Mouse (Mus musculus) neural tube, embryonic 13.5 days (tissue): ENCODE data around the gene Snapc4. TPM values are rescaled to one million over a fixed set of nuclear protein-coding genes. Genes with fewer than 3 reads are reported as not detected.
A peak's percentile ranks its signal among the peaks of the same experiment; 100 is the strongest.

Experiments
- ATAC-seq: fragments of 200-750 bp; cut with Nextera tagmentation; 2 replicates; pipeline ENCODE4 v1.8.0; 2017; ENCODE audit warnings: low read depth, mild to moderate bottlenecking, moderate TSS enrichment, moderate library complexity
- H3K27ac ChIP-seq: fragments of 300-500 bp; sonication (generic); replicated peaks from 2 replicates; pipeline ENCODE4 v1.5.1; 2015; ENCODE audit warnings: moderate library complexity, mild to moderate bottlenecking, inconsistent platforms
- H3K27me3 ChIP-seq: fragments of 300-500 bp; sonication (generic); 2 replicates; pipeline ENCODE4 v1.6.1; 2015; ENCODE audit warnings: mild to moderate bottlenecking, inconsistent platforms
- H3K36me3 ChIP-seq: fragments of 300-500 bp; sonication (generic); 2 replicates; pipeline ENCODE4 v1.6.1; 2015; ENCODE audit warnings: mild to moderate bottlenecking, inconsistent platforms
- H3K4me1 ChIP-seq: fragments of 300-500 bp; sonication (generic); replicated peaks from 2 replicates; pipeline ENCODE4 v1.6.1; 2015; ENCODE audit warnings: inconsistent platforms
- H3K4me2 ChIP-seq: fragments of 300-500 bp; sonication (generic); 2 replicates; pipeline ENCODE4 v1.6.1; 2015; ENCODE audit warnings: inconsistent platforms, mild to moderate bottlenecking, moderate library complexity
- H3K4me3 ChIP-seq: fragments of 300-500 bp; sonication (generic); 2 replicates; pipeline ENCODE4 v1.5.1; 2015; ENCODE audit warnings: mild to moderate bottlenecking, inconsistent platforms
- H3K9ac ChIP-seq: fragments of 300-500 bp; sonication (generic); 2 replicates; pipeline ENCODE4 v1.6.1; 2015; ENCODE audit warnings: moderate library complexity, mild to moderate bottlenecking, inconsistent platforms
- H3K9me3 ChIP-seq: fragments of 300-500 bp; sonication (generic); 2 replicates; pipeline ENCODE4 v1.6.1; 2016; ENCODE audit warnings: inconsistent platforms
- WGBS: fragments of 180-500 bp; shearing (Covaris S2); methylation state at CpG from one replicate; pipeline ENCODE4 v1.1.7; 2015; 5-methylcytosine and 5-hydroxymethylcytosine counted together
- polyA plus RNA-seq: library from polyadenylated mRNA; unstranded; fragments of >200 nt; fragmentation: Nextera tagmentation; extraction: Ambion mirVana; gene quantifications from 2 replicates; pipeline ENCODE4 v1.2.1, GENCODE M21; 2015

Gene Snapc4
- polyA plus RNA-seq, 1 experiment from 2014 or later: 25.4 TPM

DNA sequence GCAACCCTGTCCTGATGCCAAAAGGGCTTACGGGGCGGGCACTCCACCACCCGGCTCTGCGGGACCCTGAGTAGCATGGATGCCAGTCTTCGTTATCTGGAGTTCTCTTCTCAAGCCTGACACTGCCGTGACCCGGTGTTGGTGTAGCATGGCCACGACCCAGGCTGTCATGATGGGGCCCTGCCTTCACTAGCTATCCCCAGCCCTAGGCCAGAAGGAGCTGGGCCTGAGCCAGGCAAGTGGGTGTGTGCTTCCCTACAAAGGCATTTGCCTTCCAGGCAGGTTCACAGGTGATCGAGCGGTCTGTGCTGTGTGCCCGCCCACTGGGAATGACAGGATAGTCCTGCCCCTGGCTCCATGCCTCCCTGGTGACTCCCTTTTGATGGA lies 64.5 kb downstream of the Snapc4 start:
- peak; percentile 54 for ATAC-seq
- Histone ChIP-seq H3K4me1 (peaks cover 60% of the 10 kb centered on the region), H3K36me3 (no peaks in the 10 kb centered on the region), H3K27ac (peak overlapping the region; percentile 98), H3K4me3 (peak overlapping the region; percentile 95), H3K9me3 (no peaks in the 10 kb centered on the region), H3K27me3 (no peaks in the 10 kb centered on the region), H3K4me2 (peak overlapping the region; percentile 99), H3K9ac (peak overlapping the region; percentile 94)
- 2% methylated on average over 11 of the region's 11 CpGs for WGBS

DNA sequence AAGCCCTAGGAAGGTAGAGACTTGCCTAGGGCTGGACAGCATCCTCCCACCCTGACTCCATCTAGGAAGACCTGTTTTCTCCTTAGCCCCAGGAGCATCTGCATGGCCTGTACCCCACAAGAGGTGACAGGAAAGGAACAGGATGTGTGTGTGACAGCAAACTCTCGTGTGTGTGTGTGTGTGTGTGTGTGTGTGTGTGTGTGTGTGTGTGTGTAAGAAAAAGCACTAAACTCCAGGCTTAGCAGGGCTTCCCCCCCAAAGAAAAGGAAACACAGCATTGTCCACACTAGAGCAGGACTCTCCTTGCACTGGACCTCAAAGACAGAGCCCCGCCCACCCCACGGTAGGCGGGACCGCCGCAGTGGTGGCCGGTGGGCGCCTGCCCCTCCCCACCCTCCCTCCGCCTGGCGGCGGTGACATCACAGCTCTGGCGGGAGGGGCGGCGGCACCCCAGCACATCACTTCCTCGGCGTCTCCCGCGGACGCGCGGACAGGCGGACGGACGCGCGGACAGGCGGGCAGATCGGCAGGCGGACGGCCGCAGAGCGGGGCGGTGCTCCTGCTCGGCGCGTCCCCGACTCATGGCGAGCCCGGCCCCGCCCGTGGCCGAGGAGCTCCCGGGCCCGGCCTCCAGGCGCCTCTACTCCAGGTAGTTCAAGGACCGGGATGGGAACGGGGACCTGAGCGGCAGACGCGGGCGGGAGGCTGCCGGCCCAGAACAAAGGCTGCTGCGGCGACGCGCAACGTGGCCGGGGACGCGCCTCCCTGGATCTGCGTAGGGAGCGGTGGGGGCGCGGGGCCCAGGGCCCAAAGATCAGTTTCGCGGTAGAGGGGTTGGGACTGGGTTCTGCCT lies 65.2 kb downstream of the Snapc4 start, which contains the start of gene Gpsm1:
TSS of gene Gpsm1 (plus strand) at position 444 of the 853 bp plus-strand sequence.
- no peaks in the 10 kb centered on the region for H3K27me3 ChIP-seq
- H3K9ac ChIP-seq: peak within 1 kb of the TSS; percentile 94
- H3K4me1 ChIP-seq: peaks cover 54% of the 10 kb centered on the region
- H3K27ac ChIP-seq: peak within 1 kb of the TSS; percentile 98
- peak within 1 kb of the TSS; percentile 99 for H3K4me2 ChIP-seq
- no peaks in the 10 kb centered on the region for H3K9me3 ChIP-seq
- ATAC-seq: peak; percentile 86
- H3K36me3 ChIP-seq: no peaks in the 10 kb centered on the region
- peak within 1 kb of the TSS; percentile 95 for H3K4me3 ChIP-seq
- WGBS: under 1% methylated on average over 64 of the region's 66 CpGs

DNA sequence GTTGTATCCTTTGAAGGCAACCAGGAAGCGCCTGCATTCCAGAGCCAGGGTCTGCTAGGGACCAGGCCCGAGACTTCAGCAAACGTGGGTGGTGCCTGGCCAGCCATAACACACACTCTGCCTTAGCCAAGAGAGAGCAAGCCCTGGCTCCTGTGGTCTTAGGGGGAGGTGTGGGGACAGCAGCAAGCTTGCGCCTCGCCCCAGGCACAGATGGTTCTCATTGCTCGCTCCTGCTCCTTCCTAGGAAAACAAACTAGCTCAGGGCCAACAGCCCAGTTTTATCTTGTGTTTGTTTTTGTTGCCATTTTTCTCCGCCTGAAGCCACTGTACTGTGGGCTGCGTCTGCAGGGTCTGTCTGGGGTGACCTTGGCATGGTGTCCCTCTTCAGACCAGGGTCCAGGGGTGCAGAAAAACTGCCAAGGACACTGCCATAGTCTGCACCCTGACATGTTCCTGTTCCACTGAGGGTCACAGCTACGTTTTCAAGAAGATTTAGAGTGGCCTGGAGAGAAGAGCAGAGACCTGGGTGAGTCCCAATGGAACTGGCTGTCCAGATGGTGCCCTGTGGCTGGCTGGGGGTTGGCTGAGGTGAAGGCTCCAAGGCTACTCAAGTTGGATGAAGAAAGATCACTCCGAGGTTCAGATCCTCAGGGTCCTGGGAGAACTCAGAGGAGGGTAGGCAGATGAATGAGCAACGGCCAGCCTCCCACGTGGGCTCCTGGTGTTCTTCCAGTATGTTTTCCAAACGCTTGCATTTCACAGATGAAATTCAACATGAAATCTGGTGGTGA lies 66.0 kb downstream of the Snapc4 start:
- Histone ChIP-seq H3K27me3 (no peaks in the 10 kb centered on the region), H3K9ac (peak overlapping the region; percentile 94), H3K4me2 (peak overlapping the region; percentile 99), H3K4me1 (peaks cover 51% of the 10 kb centered on the region), H3K36me3 (no peaks in the 10 kb centered on the region), H3K9me3 (no peaks in the 10 kb centered on the region), H3K4me3 (peak overlapping the region; percentile 95), H3K27ac (peak overlapping the region; percentile 98)
- no peak for ATAC-seq
- WGBS: 60% methylated on average over 13 of the region's 13 CpGs

DNA sequence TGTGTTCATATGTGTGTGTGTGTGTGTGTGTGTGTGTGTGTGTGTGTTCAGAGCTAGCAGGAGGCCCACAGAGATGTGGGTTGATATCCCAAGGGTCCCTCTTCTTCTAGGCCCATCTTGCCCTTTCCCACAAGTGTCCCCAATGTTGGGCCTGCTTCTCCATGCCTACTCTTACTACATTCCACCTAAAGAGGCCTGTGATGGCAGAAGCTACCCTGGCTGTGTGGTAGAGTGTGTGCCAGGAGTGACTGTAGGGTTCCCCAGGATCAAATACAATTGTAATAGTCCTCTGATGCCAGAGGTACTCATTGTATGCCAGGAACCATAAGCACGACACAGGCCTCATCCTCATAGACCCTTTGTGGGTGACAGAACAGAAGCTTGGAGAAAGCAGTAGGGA lies 67.1 kb downstream of the Snapc4 start:
- no peak overlapping the region for H3K4me3 ChIP-seq
- WGBS: 88% methylated on average over 1 of the region's 1 CpGs
- no peaks in the 10 kb centered on the region for H3K9me3 ChIP-seq
- no peak for ATAC-seq
- H3K4me2 ChIP-seq: no peak overlapping the region
- peaks cover 44% of the 10 kb centered on the region for H3K4me1 ChIP-seq
- no peaks in the 10 kb centered on the region for H3K36me3 ChIP-seq
- no peaks in the 10 kb centered on the region for H3K27me3 ChIP-seq
- no peak overlapping the region for H3K9ac ChIP-seq
- H3K27ac ChIP-seq: no peak overlapping the region

DNA sequence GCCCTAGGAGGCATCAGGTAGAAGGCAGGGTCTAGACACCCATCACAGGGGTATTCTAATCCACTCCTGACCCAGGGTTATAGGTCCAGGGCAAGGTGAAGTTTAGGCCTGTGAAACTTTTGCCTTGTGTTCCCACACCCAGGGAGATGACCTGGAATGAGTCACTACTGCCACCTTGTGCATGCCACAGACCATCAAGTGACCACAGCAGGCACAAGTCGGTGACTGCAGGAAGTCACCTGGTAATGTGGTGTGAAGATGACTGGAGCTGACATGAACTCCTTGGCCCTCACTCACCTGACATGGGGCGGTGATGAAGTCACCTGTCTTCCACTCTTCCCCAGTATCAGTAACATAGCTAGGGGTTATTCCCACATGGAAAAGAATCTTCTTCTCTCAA lies 67.6 kb downstream of the Snapc4 start:
- Histone ChIP-seq H3K4me1 (peaks cover 39% of the 10 kb centered on the region), H3K27ac (no peak overlapping the region), H3K9ac (no peak overlapping the region), H3K4me3 (no peak overlapping the region), H3K4me2 (no peak overlapping the region), H3K36me3 (no peaks in the 10 kb centered on the region), H3K27me3 (no peaks in the 10 kb centered on the region), H3K9me3 (no peaks in the 10 kb centered on the region)
- no peak for ATAC-seq
- WGBS: 60% methylated on average over 2 of the region's 2 CpGs

Other genes with a start within 250 kb of the Snapc4 start
- gene Lhx3, start 172.4 kb downstream of the Snapc4 start, polyA plus RNA-seq: 11.8 and 12.5 TPM in 2 replicates
- 13.0 and 13.8 TPM in 2 replicates for gene Qsox2, start 143.1 kb downstream of the Snapc4 start, polyA plus RNA-seq
- gene Ccdc187, start 86.1 kb downstream of the Snapc4 start, polyA plus RNA-seq: 0.06 and 0.08 TPM in 2 replicates
- 109 and 114 TPM in 2 replicates for gene Gpsm1, start 65.1 kb downstream of the Snapc4 start, polyA plus RNA-seq
- 30.1 and 34.2 TPM in 2 replicates for gene Dnlz, start 28.5 kb downstream of the Snapc4 start, polyA plus RNA-seq
- 1.3 and 2.0 TPM in 2 replicates for gene Card9, start 19.7 kb downstream of the Snapc4 start, polyA plus RNA-seq
- 158 and 164 TPM in 2 replicates for gene Entr1, start 8.7 kb upstream of the Snapc4 start, polyA plus RNA-seq
- gene Pmpca, start 8.7 kb upstream of the Snapc4 start, polyA plus RNA-seq: 96.5 and 97.6 TPM in 2 replicates
- gene Inpp5e, start 28.6 kb upstream of the Snapc4 start, polyA plus RNA-seq: 24.6 and 25.5 TPM in 2 replicates
- 18.4 and 20.7 TPM in 2 replicates for gene Sec16a, start 64.6 kb upstream of the Snapc4 start, polyA plus RNA-seq
- gene Notch1, start 136.0 kb upstream of the Snapc4 start, polyA plus RNA-seq: 19.3 and 20.5 TPM in 2 replicates
- gene Egfl7, start 199.4 kb upstream of the Snapc4 start, polyA plus RNA-seq: 78.3 and 82.0 TPM in 2 replicates
- not detected in 2 replicates for gene Gm20532, start 206.0 kb upstream of the Snapc4 start, polyA plus RNA-seq
- gene Agpat2, start 223.8 kb upstream of the Snapc4 start, polyA plus RNA-seq: 6.0 and 7.4 TPM in 2 replicates
- gene Fam69b, start 247.8 kb upstream of the Snapc4 start, polyA plus RNA-seq: 91.8 and 101 TPM in 2 replicates